ENCODE assay signal across 8 mouse cellular contexts in the genomic region with DNA sequence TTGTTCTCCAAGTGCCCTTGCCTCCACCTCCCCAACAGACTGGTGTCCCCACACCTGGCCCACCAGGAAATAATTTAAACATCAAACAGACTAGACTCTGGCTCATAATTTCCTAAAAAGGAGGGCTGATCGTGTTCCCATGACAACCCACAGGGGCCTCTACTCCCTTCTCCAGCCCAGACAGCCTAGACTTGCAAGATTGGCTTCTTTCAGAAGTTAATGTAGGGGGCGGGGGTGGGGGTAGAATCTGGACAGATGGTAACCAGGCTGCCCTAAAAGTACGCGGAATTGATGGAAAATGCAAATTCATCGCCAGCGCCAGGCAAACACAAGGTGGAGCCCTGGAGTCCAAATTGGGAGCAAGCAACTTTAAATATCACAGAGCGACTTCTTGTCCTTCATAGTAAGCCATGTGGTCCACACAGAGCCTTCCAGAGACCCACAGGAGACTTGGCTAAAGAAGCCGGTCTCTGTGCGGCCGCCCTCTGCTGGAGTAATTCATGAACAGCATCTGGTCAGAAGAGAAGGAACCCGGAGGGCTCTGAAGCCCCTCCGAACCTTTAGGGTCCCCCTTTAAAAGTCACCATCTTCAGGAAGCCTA. TPM values are rescaled to one million over a fixed set of nuclear protein-coding genes. Genes with fewer than 3 reads are reported as not detected.
DNase-seq lines count a peak whose midpoint lies in the region; ATAC-seq and TF ChIP-seq lines count a peak whose summit lies in the region.

No protein-coding gene starts in this region.

- H3K9ac ChIP-seq in kidney, embryonic 14.5 days (ENCODE audit: low read depth, low read length) = no peak overlapping the region
- H3K9ac ChIP-seq in lung, embryonic 14.5 days = no peak overlapping the region

- TF ChIP-seq CTCF in lung, embryonic 14.5 days (IDR thresholded peaks at IDR 0.05; ENCODE audit: low read depth) = peak; percentile 69

- no peak overlapping the region for H3K27ac ChIP-seq in kidney, embryonic 14.5 days (ENCODE audit: low read depth, low read length)
- H3K27ac ChIP-seq in lung, embryonic 14.5 days (ENCODE audit: low read depth) = no peak overlapping the region

- H3K36me3 ChIP-seq in kidney, embryonic 14.5 days (ENCODE audit: control insufficient read depth, insufficient read depth, low read length) = no peaks in the 10 kb centered on the region
- no peaks in the 10 kb centered on the region for H3K36me3 ChIP-seq in lung, embryonic 14.5 days (ENCODE audit: insufficient read depth)

- WGBS in kidney, embryonic 14.5 days = 35% methylated on average over 12 of the region's 12 CpGs
- WGBS in lung, embryonic 14.5 days = 36% methylated on average over 12 of the region's 12 CpGs

- H3K27me3 ChIP-seq in kidney, embryonic 14.5 days (ENCODE audit: control insufficient read depth, insufficient read depth, low read length) = no peaks in the 10 kb centered on the region
- no peaks in the 10 kb centered on the region for H3K27me3 ChIP-seq in lung, embryonic 14.5 days (ENCODE audit: insufficient read depth, low read length)

- no peaks in the 10 kb centered on the region for H3K4me1 ChIP-seq in kidney, embryonic 14.5 days (ENCODE audit: control insufficient read depth, insufficient read depth, low read length)
- no peaks in the 10 kb centered on the region for H3K4me1 ChIP-seq in lung, embryonic 14.5 days (ENCODE audit: insufficient read depth)

- peaks cover 6% of the 10 kb centered on the region; the same call in 1 of the 2 replicates for H3K9me3 ChIP-seq in kidney, embryonic 14.5 days (ENCODE audit: control insufficient read depth, low read length)
- peaks cover 3% of the 10 kb centered on the region; the same call in 1 of the 2 replicates for H3K9me3 ChIP-seq in lung, embryonic 14.5 days (ENCODE audit: low read depth, low read length)

- ATAC-seq in CD4-positive, CD25-positive, alpha-beta regulatory T cell, adult 4 months = no peak
- peak; percentile 73 for ATAC-seq in kidney, embryonic 14.5 days (ENCODE audit: low FRiP score, low TSS enrichment)
- peak; percentile 68 for ATAC-seq in lung, embryonic 14.5 days (ENCODE audit: insufficient read depth)

- intact Hi-C loops in gastrocnemius, postnatal 14 days (cut with DNase I; ENCODE audit: low total_unique reads) = loop anchor here (5.0 kb wide), 1 partner anchor 204 kb away; no protein-coding TSS in a partner anchor

- peak; percentile 50 for DNase-seq in CD4-positive, CD25-positive, alpha-beta regulatory T cell, adult 2 months (ENCODE audit: low read depth, low spot score)
- peak; percentile 40 for DNase-seq in MEL-GATA-1-ER (ENCODE audit: extremely low read depth, low read depth)
- DNase-seq in cerebellum, adult 9-11 months = peak; percentile 82
- DNase-seq in gastrocnemius, postnatal 14 days = peak; percentile 44
- DNase-seq in lung, embryonic 14.5 days = peak; percentile 80
- DNase-seq in right cerebral cortex, postnatal 14 days = peak; percentile 59

- H3K4me2 ChIP-seq in kidney, embryonic 14.5 days (replicated peaks; ENCODE audit: low read depth, low read length) = no peak overlapping the region
- no peak overlapping the region for H3K4me2 ChIP-seq in lung, embryonic 14.5 days

- no peak overlapping the region for H3K4me3 ChIP-seq in kidney, embryonic 14.5 days (ENCODE audit: low read length)
- no peak overlapping the region for H3K4me3 ChIP-seq in lung, embryonic 14.5 days (ENCODE audit: low read depth, low read length)

RNA-seq across cellular contexts. Expression of a gene that starts 31.0 kb away (rescaled TPM):
- under 1 TPM; 0.29 to 0.32 TPM for polyA plus RNA-seq in CD4-positive, CD25-positive, alpha-beta regulatory T cell, adult 4 months (2017; shearing (Covaris generic))
- total RNA-seq in gastrocnemius, postnatal 14 days (2021) = under 1 TPM; 0.37 to 1.00 TPM
- 15.1 and 18.4 TPM in 2 replicates for polyA plus RNA-seq in kidney, embryonic 14.5 days (2014; fragmentation: Nextera tagmentation; extraction: Ambion mirVana)
- 1.3 and 2.6 TPM in 2 replicates for polyA plus RNA-seq in lung, embryonic 14.5 days (2014; fragmentation: Nextera tagmentation; extraction: Ambion mirVana)
